Mouse (Mus musculus): ENCODE results near the gene Scfd2.

Scfd2 gene

DNA sequence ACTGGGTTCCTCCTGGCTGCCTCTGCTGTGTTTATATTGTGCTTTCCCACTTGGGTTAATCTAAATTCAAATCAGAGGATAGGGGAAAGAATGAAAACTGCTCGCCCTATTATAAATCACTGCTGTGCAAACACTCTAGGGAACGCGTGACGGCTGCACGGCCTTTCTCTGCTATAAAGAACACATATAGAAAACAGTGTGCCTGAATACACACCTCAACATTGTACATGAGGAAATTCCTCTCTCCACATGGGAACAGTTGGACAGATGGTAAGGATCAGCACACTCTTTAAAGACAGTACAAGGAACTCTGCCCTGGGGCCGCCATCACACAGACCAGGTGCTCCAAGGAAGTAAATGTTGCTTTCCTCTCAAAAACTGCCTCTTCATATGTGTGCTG, 166.2 kb downstream of the Scfd2 start:
- DNase-seq (ENCODE audit: low spot score in 2 of 2), result no peak

DNA sequence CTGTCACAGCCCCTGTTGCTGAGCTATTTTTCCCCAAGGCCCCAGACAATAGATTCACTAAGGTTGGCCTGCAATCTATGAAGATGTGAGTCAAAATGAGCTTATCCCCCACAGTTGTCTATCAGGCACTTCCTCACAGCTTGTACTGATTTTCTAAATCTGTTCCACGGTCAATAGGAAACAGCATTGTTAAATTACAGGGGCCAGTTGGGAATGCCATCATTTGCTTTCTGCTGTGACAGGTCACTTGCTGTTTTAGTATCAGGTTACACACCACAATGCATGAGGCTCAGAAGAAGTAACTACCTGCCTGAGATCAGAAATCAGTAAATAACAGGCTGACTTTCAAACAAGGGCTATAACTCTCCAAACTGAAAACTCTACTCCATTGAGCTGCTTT, 168.3 kb downstream of the Scfd2 start:
- no peak for DNase-seq (ENCODE audit: low spot score in 2 of 2)

DNA sequence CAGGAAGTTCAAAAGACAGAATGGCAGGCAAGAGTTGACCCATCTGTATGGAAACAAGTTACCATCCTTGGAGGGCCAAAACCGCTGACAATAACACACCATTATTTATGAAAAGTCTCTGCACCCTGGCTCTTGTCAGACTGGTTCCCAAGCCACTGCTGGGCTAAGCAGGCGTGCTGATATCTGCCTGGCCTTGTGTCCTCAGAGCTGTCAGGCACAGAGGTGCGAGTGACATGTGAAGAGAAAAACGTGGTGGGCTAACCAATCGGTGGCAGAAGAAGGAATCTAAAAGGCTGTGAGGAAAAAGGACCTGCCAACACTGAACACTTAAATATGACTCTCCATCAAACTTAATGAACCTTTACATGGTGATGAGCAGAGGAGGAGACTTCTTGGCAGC, 170.0 kb downstream of the Scfd2 start:
- DNase-seq (ENCODE audit: low spot score in 2 of 2), result no peak

DNA sequence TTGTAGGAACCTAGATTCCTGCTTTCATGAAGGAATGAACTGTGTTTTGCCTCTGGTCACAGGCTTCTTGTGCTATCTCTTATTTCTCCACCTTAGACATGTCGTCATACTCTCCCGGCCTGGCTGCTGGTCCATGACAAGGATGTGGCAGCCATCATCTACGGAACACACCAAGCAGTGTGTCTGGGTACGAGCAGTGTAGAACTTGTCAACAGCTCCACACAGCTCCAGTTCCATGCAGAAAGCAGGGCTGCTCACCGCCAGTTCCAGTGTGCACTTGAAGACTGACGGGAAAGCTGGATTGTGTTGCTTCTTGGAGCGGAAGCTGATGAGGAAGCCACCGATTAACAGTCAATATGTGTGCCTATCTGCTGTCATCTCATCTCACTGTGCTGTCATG, 173.5 kb downstream of the Scfd2 start:
- DNase-seq (ENCODE audit: low spot score in 2 of 2), result no peak

DNA sequence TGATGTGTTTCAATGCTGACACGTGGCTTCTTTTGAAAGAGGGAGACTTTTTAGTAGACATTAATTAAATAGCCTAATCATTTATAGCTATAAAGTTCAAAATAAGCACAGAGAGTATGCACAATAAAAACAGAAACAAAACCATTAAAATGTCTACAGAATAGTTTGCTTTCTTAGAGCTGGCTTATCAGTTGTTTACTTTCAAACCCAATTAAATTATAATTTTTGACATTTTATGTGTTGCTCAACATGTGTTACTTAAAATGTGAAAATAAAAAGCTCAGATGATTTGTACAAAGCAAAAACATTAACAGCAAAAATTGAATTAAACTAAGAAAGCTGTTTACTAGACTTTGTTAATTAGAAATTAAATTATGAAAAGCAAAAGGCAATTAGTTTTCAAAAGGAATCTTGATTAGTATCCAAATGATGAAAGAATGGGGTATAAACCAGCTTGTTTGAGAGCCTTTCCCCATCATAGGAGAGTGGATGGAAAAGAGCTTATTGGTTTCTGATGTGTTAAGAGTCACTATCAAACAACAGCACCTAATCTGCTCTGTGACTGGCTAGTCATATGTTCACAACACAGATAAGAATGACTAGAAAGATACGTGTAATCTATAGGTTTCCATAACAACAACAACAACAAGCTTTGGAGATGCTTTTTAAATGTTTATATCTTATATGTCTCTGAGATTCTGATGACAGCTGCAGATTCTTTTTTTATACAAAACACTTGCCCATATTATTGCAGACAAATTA, 176.0 kb downstream of the Scfd2 start:
- no peak for DNase-seq (ENCODE audit: low spot score in 2 of 2)

DNA sequence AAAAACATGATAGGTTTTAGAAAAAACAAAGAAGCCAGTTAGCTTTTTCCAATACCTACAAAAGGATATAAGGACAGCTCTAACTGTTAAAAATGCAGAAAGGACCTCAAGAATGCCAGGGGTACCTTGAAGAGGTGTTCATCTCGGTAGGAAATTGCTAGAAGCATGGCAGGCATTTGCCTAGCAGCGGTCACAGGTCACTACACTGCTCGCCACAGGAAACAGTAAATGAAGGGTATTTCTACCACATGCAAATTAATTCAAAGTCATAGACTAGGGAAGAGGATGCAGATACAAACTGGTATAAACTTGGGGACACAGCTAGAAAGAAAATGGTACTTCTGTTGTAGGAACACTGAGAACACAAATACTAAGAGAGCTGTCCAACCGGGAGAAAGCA, 180.7 kb downstream of the Scfd2 start:
- no peak for DNase-seq (ENCODE audit: low spot score in 2 of 2)

DNA sequence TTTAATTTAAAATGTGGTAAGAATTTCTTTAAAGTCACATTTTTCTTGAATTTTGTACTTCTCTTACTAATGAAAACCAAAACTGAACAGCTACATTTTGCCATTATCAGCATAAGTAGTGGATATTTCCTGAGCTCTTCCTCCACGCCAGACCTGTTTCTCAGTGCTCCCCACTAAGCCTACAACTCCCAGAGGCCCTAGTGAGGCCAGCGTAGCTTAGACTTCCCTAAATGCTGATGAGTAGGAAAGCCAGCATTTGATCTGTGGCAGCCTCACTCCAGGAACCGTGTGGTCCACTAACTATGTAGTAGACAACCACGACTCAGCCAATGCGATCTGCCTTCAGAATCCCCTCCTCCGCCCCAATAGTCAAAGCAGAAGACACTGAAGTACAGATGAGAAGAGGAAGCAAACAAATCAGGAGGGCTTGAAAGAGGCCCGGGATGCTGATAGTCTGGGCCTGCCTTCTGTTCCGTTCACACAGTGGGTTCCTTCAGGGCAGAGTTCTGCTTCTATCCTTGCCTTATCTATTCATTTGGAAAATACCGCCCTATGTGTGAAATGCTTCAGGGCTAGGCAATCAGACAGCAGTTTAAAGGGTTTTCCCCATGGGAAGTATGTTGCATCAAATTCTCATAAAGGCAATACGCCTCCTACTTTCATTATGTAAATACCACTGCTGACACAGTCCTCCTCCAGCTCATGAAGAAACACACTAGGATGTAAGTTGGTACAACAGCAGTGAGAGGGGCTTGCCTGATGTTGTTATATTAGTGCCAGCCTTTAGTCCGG, 183.3 kb downstream of the Scfd2 start:
- DNase-seq (ENCODE audit: low spot score in 2 of 2), result no peak

DNA sequence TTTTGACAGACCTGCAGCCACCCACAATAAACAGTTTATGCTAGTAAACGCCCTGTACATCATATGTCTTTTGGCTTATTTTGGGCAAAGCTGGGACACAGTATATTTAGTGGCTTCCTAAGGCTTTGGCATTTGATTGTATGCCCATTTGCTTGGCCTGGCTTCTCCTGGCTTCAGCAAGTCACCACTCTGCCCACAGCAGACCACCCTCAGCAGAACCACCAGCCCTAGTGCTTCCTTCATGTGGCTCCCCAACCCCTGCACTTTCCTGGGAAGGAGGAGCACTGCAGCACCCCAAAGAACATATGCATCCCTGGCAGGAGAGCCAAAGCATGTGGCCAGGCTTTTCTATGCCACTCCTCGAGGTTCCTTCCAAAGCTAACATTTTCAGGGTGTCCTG, 188.5 kb downstream of the Scfd2 start:
- DNase-seq (ENCODE audit: low spot score in 2 of 2), result no peak

DNA sequence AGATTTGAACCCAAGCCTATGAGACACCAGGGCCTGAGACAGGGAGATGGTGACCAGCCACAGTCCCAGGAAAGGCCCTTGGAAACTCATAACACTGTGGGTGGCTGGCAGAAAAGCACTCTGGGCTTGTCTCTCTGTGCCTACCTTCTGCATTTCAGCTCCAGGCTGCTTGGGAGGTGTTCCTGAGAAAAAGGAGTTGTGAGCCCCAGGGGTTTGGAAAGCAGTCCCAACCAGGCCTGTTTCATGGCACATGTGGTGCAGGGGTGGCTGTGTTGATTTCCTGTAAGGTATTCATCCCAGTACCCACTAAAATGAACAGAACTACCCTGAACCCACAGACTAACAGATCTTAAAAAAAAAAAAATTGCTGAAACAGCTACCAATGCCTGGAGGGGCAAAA, 189.0 kb downstream of the Scfd2 start:
- DNase-seq (ENCODE audit: low spot score in 2 of 2), result no peak

DNA sequence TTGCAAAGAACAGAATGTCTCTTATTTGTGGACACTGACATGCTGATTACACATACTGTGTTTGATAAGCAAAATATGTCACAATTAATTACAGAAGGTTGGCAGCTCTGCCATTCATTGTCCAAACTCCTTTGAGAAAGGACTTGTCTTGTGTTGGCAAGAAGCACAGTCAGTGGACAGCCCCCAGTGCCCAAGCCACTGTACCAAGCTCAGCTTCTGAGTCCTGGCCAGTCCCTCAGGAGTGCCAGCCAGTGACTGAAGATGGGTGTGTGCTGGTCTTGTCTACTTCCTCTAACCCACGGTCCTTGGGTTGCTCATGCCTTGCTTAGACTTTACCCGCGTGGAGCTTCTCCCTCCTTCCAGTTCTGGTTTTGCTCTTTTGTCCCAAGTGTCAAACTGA, 194.1 kb downstream of the Scfd2 start:
- DNase-seq (ENCODE audit: low spot score in 2 of 2), result no peak

DNA sequence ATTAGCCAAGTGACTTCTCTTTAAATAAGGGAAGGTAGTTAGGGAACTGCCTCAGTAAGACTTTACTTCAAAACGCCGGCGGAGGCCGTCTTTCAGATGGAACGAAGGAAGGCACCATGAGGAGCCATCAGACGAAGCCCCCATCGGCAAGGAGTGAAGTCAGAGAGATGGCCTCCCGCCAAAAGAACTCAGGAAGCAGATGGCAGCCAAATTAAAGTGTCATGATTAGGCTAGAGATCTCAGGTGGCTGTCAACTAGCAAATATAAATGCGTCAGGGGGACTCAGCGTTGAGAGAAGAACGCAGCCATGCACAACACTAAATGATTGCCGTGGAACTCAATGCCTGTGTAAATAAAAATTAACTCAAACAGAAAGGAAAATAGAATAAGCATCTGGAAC, 194.8 kb downstream of the Scfd2 start:
- DNase-seq (ENCODE audit: low spot score in 2 of 2), result no peak

DNA sequence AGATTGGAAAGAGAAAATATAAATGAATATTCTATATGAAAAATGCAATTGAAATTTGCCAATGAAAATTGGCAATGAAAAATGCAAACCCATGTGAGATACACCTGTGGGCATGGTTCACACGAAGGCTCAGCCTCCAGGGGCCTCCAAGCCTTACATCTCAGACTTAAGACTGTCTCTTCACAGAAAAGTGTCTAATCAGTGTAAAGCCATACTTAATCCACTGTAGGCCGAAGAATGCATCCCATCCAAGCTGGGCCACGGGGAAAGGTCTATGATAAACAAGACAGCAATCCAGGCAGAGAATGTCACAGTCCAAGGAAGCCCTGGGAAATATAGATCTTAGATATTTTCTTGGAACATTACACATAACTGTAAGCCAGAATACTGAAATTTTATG, 198.3 kb downstream of the Scfd2 start:
- no peak for DNase-seq (ENCODE audit: low spot score in 2 of 2)

DNA sequence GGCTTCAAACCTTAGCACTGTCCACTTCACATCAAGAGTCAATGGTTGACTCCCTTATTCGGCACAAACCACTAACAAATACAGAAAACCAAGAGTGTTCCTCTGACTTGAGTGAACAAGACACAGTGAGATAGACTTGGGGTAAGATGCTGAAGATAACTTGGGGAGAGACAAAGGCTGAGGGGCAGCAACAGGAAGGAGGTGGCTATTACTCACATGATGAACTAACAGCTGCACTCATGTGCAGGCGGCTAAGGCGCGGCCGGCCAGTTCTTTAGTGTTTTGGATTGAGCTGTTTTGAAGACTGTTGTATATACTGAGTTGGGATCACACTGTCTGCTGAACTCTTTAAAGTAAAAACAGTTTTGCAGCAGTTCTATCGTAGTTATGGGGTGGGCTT, 205.3 kb downstream of the Scfd2 start:
- DNase-seq (ENCODE audit: low spot score in 2 of 2), result no peak

DNA sequence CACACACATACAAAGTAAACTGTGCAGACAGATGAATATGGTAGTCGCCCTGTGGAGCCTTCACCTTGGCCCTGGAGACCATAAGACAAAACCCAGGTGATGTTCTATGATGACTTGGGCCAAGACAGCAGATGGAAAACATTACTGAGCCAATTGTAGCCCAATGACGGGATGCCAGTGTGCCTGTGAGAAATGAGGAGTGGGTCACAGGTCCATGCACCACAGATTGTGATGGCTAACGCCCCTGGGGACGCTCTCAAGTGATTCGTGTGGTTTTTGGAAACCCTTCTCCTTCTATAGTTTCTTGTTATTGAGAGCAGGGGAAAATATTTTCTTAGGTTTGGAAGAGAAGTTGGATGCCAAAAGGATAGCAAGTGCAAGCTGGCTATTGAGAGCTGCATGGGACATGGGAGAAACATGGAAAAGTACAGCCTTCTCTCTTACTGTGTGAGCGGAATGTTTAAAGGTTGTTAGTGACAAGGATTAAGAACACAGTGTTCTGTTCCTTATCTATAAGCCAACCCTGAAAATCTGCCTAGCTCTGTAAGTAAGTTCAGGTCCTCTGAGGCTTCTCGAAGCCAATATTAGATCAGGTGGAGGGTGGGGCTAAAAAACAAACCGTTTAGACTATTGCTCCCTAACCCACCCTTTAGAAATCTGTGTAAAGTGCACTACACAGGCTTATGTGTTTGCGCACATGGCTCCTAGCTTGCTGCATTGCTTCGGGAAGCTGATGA, 210.4 kb downstream of the Scfd2 start:
- DNase-seq (ENCODE audit: low spot score in 2 of 2), result no peak

DNA sequence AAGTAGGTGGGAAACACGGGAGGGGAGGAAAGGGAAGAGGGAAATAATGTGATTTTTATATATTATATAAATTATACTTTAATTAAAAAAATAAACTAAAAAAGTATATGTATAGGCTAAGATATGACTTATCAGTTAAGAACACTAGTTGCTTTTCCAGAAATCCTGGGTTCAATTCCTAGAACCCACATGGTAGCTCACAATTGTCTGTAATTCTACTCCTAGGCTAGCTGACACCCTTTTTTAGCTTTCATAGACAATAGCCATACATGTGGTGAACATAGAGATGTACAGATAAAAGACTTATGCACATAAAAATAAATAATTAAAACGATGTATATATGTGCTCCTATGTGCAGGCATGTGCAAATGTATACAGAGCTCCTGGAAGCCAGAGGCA, 212.0 kb downstream of the Scfd2 start:
- DNase-seq (ENCODE audit: low spot score in 2 of 2), result no peak

DNA sequence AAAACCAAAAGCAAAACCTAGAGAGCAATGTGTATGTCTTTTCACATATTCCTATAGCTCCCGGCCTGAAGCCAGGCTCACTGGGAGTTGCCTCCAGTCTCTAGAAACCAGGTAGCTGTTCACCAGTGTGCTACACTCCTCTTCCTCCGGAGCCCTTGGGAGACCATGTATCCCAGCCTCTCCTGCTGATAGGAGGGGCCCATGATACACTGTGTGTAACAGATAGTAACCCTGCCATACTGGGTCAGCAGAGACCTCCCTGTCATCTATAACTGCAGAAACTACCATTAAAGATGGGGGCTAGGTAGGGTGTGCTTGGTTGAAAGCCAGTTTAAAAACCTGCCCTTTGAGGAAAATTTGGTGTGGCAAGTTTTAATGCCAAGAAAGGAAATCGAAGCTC, 214.4 kb downstream of the Scfd2 start:
- DNase-seq (ENCODE audit: low spot score in 2 of 2), result no peak

DNA sequence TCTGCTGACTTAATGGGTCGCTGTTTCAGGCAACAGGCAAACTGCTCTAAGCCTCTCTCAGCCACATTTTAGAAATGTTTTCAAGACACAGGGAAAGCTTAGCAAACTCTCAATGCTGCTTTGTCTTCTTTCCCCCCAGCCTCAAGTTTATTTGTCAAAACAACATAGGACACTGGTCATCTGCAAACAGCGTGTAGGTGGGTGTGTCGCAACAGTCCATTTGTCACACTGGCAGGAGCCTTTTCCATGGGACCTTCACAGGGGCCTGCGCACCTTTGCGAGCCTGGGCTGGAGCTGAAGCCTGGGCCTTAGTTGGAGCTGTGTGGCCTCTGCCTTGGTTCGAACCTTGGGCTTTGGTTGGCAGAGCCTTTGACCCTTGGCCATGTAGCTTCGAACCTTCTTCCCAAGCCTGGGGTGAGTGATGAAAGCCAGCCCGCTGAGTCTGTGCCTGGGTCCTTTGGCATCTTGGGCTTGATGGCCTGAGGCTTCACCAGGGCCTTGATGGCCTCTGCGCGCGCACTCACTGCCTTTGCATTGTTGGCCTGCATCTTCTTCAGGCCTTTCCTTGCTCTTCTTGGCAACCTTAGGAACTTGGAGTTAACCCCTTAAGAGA, 215.1 kb downstream of the Scfd2 start:
- no peak for DNase-seq (ENCODE audit: low spot score in 2 of 2)

DNA sequence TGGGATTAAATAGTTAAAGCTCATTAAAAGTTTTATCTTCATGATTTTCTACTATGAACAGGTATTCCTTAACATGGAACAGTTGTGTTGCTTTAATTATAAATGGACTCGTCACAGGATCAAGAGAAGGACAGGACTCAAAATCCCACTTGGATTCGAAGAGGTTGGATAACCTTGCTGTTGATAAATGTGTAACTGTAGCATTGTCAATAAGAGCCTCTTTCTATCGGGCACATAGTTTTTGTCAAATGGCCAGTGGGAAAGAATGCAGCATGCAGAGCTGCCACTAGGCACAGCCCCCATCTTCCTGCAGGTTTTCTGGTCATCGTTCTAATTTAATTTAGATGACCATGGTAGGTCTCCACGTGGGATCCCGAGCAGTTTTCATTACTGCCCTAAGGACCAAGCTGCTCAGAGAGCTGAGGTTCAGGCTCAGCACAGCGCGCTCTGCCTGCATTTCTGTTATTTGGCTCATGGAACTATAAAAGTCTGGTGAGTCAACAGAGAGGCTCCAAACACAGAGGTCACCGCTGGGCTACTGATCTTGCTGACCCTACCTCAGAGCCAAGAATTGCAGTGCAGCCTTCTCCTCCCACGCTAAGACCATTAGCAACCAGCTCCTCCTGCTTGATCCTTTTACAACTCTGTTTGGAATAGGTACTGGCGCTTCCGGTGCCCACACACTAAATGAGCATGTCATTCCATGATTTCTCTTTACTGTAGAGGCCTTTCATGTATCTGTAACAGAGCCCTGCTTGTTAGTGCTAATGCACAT, 215.9 kb downstream of the Scfd2 start:
- no peak for DNase-seq (ENCODE audit: low spot score in 2 of 2)

DNA sequence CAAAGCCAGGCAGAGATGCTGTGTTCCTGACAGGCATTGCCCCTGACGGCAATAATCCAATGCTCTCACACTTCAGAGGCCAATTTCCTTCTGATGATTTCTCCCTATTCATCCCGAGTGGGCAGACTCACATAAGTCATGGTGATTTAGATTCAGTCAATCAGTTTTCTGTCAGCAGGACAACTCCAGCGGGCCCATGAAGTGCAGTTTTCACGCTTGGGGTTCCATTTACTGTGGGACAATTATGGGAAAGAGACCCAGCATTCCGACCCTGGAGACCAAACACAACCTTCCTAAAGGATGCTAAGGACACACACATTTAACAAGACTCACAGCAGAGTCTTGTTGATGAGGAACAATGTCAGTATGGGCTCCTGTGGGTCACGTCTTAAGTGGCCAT, 217.1 kb downstream of the Scfd2 start:
- DNase-seq (ENCODE audit: low spot score in 2 of 2), result no peak

DNA sequence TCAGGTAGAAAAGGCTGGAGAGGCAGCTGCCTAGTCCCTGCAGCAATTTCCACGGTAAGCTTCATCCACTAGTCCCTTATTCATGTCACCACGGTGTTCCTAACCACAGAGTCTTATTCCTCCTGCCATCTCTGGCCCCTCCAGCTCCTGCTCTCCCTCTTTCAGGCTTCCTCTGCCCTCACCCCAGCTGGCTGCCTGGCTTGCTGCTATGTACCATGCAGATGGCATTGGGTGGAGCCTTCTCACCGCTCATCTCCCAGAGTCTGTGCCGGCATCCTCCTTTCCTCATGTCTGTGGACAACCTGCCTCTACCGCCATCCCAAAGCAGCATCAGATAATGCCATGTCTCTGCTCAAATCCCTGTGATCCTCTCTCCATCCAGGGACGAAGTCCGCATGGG, 218.0 kb downstream of the Scfd2 start:
- DNase-seq (ENCODE audit: low spot score in 2 of 2), result no peak

DNA sequence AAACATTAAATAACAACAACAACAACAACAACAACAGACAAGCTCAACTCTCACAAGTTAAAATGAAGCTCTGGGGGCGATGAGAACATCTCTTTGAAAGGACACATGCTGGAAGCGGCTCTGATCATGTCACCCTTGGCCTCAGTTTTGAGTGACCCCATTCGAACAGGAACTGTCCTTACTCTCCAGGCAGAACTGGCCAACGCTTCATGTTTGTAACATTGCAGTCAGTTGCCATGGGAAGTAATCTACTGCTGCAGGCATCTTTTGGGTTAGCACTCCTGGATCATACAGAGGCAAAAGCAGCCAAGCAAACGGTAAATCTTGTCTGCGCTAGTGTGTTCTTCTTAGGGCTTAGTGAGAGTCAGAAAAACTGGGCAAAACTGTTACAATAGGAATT, 219.7 kb downstream of the Scfd2 start:
- no peak for DNase-seq (ENCODE audit: low spot score in 2 of 2)
